Mouse (Mus musculus) heart, embryonic 11.5 days (tissue): Measurements from ENCODE around the gene Hs6st2. TPM values are rescaled to one million over a fixed set of nuclear protein-coding genes. Genes with fewer than 3 reads are reported as not detected.

Source experiments
- ATAC-seq: fragments of 200-750 bp; cut with Nextera tagmentation; replicated peaks from 2 replicates; pipeline ENCODE4 v1.8.0; 2017; ENCODE audit warnings: moderate library complexity; ENCODE audit not compliant: insufficient number of reproducible peaks, low FRiP score, low TSS enrichment
- H3K27ac ChIP-seq: fragments of 300-500 bp; sonication (generic); 2 replicates; pipeline ENCODE4 v1.5.1; 2014; ENCODE audit warnings: mild to moderate bottlenecking, low read depth, low read length
- H3K27me3 ChIP-seq: fragments of 300-500 bp; sonication (generic); 2 replicates; pipeline ENCODE4 v1.6.1; 2014; ENCODE audit warnings: mild to moderate bottlenecking, low read length, mixed read lengths; ENCODE audit not compliant: control insufficient read depth, insufficient read depth
- H3K36me3 ChIP-seq: fragments of 300-500 bp; sonication (generic); 2 replicates; pipeline ENCODE4 v1.6.1; 2014; ENCODE audit warnings: mild to moderate bottlenecking, low read length, moderate library complexity, mixed read lengths; ENCODE audit not compliant: control insufficient read depth, insufficient read depth
- H3K4me1 ChIP-seq: fragments of 300-500 bp; sonication (generic); 2 replicates; pipeline ENCODE4 v1.6.1; 2014; ENCODE audit warnings: low read length; ENCODE audit not compliant: control insufficient read depth, insufficient read depth
- H3K4me2 ChIP-seq: fragments of 300-500 bp; sonication (generic); 2 replicates; pipeline ENCODE4 v1.6.1; 2014; ENCODE audit warnings: mild to moderate bottlenecking, moderate library complexity
- H3K4me3 ChIP-seq: fragments of 300-500 bp; sonication (generic); 2 replicates; pipeline ENCODE4 v1.5.1; 2014; ENCODE audit warnings: low read depth, low read length
- H3K9ac ChIP-seq: fragments of 300-500 bp; sonication (generic); 2 replicates; pipeline ENCODE4 v1.6.1; 2014; ENCODE audit warnings: mild to moderate bottlenecking, low read depth, low read length, moderate library complexity
- H3K9me3 ChIP-seq: fragments of 300-500 bp; sonication (generic); replicated peaks from 2 replicates; pipeline ENCODE4 v1.6.1; 2016; ENCODE audit warnings: low read length; ENCODE audit not compliant: control insufficient read depth
- WGBS: fragments of 180-500 bp; shearing (Covaris S2); extraction: QIAGEN DNeasy Blood & Tissue Kit; methylation state at CpG from one replicate; pipeline ENCODE4 v1.1.7; 2014; ENCODE audit not compliant: insufficient replicate concordance; 5-methylcytosine and 5-hydroxymethylcytosine counted together
- polyA plus RNA-seq: library from polyadenylated mRNA; unstranded; fragments of >200 nt; fragmentation: Nextera tagmentation; extraction: Ambion mirVana; gene quantifications from 2 replicates; pipeline ENCODE4 v1.2.1, GENCODE M21; 2014

Hs6st2 gene
- polyA plus RNA-seq, 1 experiment from 2014 or later: 23.9 TPM

- Histone ChIP-seq H3K4me2 (no peak overlapping the region), H3K4me1 (no peaks in the 10 kb centered on the region), H3K4me3 (no peak overlapping the region), H3K9me3 (no peaks in the 10 kb centered on the region), H3K27me3 (no peaks in the 10 kb centered on the region), H3K9ac (no peak overlapping the region), H3K27ac (no peak overlapping the region), H3K36me3 (no peaks in the 10 kb centered on the region)
- ATAC-seq: no peak
- 75% methylated on average over 3 of the region's 3 CpGs for WGBS
Measured at GRCm38 (mm10) chrX:51461413-51461812, 220.2 kb downstream of the Hs6st2 start.

GRCm38 (mm10) chrX:51443366-51443765 is 238.3 kb downstream of the Hs6st2 start:
- Histone ChIP-seq H3K27ac (no peak overlapping the region), H3K9me3 (no peaks in the 10 kb centered on the region), H3K27me3 (no peaks in the 10 kb centered on the region), H3K4me3 (no peak overlapping the region), H3K4me2 (no peak overlapping the region), H3K4me1 (no peaks in the 10 kb centered on the region), H3K36me3 (no peaks in the 10 kb centered on the region), H3K9ac (no peak overlapping the region)
- WGBS: 79% methylated on average over 4 of the region's 4 CpGs
- no peak for ATAC-seq

- 64% methylated on average over 3 of the region's 3 CpGs for WGBS
- Histone ChIP-seq H3K9ac (no peak overlapping the region), H3K4me3 (no peak overlapping the region), H3K4me1 (no peaks in the 10 kb centered on the region), H3K4me2 (no peak overlapping the region), H3K27ac (no peak overlapping the region), H3K27me3 (no peaks in the 10 kb centered on the region), H3K9me3 (no peaks in the 10 kb centered on the region), H3K36me3 (no peaks in the 10 kb centered on the region)
- ATAC-seq: no peak
Measured at GRCm38 (mm10) chrX:51431706-51432105, 249.9 kb downstream of the Hs6st2 start.

- WGBS: 76% methylated on average over 5 of the region's 5 CpGs
- H3K9ac ChIP-seq: no peak overlapping the region
- ATAC-seq: no peak
Measured at GRCm38 (mm10) chrX:51425031-51425430, 256.6 kb downstream of the Hs6st2 start.

GRCm38 (mm10) chrX:51410289-51410688 is 271.4 kb downstream of the Hs6st2 start:
- Histone ChIP-seq H3K4me2 (no peak overlapping the region), H3K36me3 (no peaks in the 10 kb centered on the region), H3K9me3 (no peaks in the 10 kb centered on the region), H3K9ac (no peak overlapping the region), H3K27ac (no peak overlapping the region), H3K4me1 (no peaks in the 10 kb centered on the region), H3K27me3 (no peaks in the 10 kb centered on the region), H3K4me3 (no peak overlapping the region)
- no peak for ATAC-seq
- WGBS: 69% methylated on average over 2 of the region's 2 CpGs

More at GRCm38 (mm10) chrX:51425031-51425430, 256.6 kb downstream of the Hs6st2 start:
- Histone ChIP-seq H3K27me3 (no peaks in the 10 kb centered on the region), H3K4me3 (no peak overlapping the region), H3K4me2 (no peak overlapping the region), H3K9me3 (no peaks in the 10 kb centered on the region), H3K27ac (no peak overlapping the region), H3K4me1 (no peaks in the 10 kb centered on the region), H3K36me3 (no peaks in the 10 kb centered on the region)

- Histone ChIP-seq H3K4me3 (no peak overlapping the region), H3K27me3 (no peaks in the 10 kb centered on the region), H3K27ac (no peak overlapping the region), H3K4me1 (no peaks in the 10 kb centered on the region), H3K4me2 (no peak overlapping the region), H3K9me3 (no peaks in the 10 kb centered on the region), H3K36me3 (no peaks in the 10 kb centered on the region), H3K9ac (no peak overlapping the region)
- ATAC-seq: no peak
Measured at GRCm38 (mm10) chrX:51397457-51397856, 284.2 kb downstream of the Hs6st2 start.

- no peaks in the 10 kb centered on the region for H3K4me1 ChIP-seq
- H3K4me2 ChIP-seq: no peak overlapping the region
- no peak overlapping the region for H3K9ac ChIP-seq
- no peaks in the 10 kb centered on the region for H3K27me3 ChIP-seq
- no peaks in the 10 kb centered on the region for H3K9me3 ChIP-seq
- H3K4me3 ChIP-seq: no peak overlapping the region
- ATAC-seq: no peak
- no peak overlapping the region for H3K27ac ChIP-seq
- 18% methylated on average over 5 of the region's 5 CpGs for WGBS
- H3K36me3 ChIP-seq: no peaks in the 10 kb centered on the region
Measured at GRCm38 (mm10) chrX:51374670-51375069, 307.0 kb downstream of the Hs6st2 start.

- Histone ChIP-seq H3K27ac (no peak overlapping the region), H3K9me3 (no peaks in the 10 kb centered on the region), H3K27me3 (no peaks in the 10 kb centered on the region), H3K4me2 (no peak overlapping the region), H3K36me3 (no peaks in the 10 kb centered on the region), H3K4me1 (no peaks in the 10 kb centered on the region), H3K9ac (no peak overlapping the region), H3K4me3 (no peak overlapping the region)
- WGBS: 36% methylated on average over 5 of the region's 5 CpGs
- ATAC-seq: no peak
Measured at GRCm38 (mm10) chrX:51372477-51373239, 309.0 kb downstream of the Hs6st2 start.

GRCm38 (mm10) chrX:51349682-51350081 is 332.0 kb downstream of the Hs6st2 start:
- Histone ChIP-seq H3K36me3 (no peaks in the 10 kb centered on the region), H3K4me1 (no peaks in the 10 kb centered on the region), H3K27me3 (no peaks in the 10 kb centered on the region), H3K9me3 (no peaks in the 10 kb centered on the region), H3K27ac (no peak overlapping the region), H3K9ac (no peak overlapping the region), H3K4me2 (no peak overlapping the region), H3K4me3 (no peak overlapping the region)
- 80% methylated on average over 1 of the region's 1 CpGs for WGBS
- ATAC-seq: no peak
